Mouse (Mus musculus) kidney, postnatal 4 days (tissue): Measurements from ENCODE around the gene Ndufb4.
"Not testable (repeated sequence)": the region's sequence is repeated elsewhere in the genome, so short reads cannot be mapped to it uniquely, and the experiment has no call there.

ENCODE experiments used
- DNase-seq, 2 experiments: peaks; one replicate each; pipeline ENCODE4 v3.0.0; 2021; ENCODE audit warnings: mixed read lengths in 2 of 2

Gene Ndufb4

DNA sequence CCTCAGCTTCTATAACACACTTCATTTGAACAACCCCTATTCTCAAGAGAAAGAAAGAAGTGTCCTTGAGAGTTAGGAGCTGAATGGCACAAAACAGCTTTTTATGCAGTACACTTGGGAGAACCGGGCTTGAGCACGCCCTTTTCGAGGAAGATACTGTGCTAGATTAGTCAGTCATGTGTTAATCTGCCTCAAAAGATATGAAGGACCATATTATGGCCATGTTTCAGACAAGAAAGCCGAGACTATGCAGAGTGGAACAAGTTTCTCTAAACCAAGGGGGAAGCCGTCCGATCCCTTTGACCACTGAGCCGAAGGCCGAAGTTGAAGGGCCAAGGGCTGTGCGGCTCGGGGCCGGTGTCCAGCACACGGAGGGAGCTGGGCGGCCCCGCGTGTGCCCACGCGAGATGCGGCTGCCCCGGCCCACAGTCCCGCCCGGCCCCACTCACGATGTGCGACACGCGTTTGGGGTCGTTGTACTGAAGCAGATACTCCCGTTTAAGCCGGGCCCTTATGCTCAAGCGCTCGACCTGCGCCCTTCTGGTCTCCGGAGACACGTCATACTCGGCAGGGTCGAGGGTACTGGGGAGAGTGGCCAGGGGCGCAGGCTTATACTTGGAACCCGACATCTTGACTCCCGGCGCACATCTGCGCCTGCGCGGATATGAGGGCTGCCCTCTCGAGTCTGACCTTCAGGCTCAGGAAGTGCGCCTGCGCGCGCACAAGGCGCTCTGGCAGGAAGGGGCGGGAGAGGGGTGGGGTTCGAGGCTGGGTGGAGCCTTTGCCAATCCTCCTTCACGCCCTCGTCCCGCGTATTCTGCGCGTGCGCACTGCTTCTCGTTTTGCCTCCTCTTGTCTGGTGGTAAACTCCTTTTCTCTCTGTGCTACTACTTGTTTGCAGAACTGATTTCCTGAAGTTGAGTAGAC is at the start of gene Ndufb4:
Gene Ndufb4, minus strand, starts transcription at position 723 of the 927 bp plus-strand sequence.
- peak; percentile 97 to 98 for DNase-seq

DNA sequence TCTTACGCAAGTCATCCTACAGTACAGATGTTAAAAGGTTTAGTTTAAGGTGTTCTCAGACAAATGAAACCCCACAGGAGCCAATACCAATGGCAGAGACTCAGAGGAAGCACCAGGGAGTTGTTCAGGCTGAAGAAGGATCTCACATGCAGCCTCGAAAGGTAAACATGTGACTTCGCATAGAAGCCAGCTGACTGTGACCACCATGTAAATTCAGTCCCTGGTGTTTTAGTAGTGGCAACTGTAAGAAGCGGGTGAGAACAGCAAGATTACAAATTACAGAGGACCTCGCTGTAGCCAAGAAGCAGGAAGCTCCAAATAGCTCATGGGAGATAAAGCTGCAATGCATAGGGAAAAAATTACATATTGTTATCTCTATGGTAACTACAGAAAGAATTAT is 49.6 kb upstream of the Ndufb4 start:
- DNase-seq = no peak

DNA sequence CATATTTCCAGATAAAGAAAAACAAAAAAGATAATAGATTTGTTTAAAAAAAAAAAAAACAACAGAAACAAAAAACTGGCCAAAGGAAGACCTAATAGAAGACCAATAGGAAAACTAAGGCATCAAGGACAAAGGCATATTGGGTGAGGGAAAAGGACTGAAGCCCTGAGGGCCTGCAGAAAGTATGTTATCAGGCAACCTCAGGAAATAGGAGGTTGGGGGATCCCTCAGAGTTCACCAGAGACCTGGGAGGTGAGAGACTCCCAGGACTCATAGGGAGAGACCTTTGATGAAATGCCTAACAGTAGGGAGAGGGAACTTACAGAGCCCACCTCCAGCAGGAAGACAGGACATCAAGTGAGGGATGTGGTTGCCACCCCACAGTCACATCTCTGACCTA is 45.8 kb upstream of the Ndufb4 start:
- DNase-seq = not testable (repeated sequence)

DNA sequence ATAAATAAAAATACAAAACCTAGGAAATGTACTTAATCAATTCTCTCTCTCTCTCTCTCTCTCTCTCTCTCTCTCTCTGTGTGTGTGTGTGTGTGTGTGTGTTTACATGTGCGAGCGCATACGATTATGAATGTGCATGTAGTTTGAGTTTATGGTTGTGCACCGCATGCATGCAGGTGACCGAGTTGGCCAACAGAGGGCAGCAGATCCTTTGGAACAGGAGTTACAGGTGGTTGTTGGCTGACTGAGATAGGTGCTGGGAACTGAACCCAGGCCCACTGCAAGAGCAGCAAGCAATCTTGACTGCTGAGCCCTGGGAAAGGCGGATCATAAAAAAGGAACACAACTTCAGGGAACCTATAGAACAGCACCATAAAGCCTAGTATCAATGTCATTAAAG is 44.5 kb upstream of the Ndufb4 start:
- no peak for DNase-seq

DNA sequence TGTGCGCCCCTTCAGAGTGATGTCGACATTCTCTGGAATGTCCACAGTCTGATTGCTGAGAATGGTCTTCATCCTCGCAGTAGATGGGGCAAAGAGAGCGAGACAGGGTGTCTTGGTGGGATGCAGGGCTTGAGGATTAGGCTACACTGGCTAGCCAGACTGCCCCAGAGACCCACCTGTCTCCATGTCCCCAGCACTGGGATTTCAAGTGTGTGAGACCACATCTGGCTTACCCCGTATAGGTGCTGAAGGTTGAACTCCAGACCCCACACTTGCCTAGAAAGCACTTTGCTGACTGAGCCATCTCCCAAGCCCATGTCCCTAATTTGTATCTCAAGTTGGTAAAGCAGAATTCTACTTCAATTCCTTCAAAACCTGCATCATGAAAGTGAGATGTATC is 43.0 kb upstream of the Ndufb4 start:
- DNase-seq = no peak

DNA sequence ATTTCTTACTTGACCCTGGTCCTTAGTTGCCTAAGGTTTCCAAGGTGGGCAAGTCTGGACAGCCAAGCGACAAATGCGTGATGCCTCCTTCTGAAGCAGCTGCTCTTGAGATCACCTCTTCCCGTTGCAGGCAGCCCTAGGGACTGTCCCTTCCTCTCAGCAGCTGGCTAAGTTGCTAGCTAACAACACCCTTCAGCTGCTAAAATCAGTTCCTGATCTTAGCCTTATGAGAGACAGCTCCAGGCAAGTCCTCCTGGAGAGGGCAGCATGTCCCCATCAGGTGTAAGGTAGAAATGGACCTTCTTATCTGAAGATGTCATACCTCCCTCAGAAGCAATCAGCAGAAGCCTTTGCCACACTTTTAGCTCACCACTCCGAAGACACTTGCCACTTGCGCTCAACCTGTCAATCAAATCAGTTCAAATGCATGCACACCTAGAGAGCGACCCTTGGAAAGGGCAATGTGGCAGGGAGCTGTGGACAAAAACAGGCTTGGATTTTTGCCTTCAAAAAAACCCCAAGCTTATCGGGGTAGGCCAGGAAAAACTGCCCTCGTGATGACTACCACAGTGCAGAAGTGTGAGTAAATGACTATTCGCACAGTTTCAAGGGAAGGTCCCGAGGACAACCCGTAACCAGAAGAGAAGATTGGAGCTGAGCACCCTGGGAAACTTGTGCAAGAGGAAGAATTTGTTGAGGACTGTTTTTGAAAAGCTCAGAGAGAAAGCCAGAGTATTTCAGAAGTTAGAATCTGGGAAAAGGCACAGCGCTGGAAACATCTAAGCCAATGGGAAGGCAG is 36.9 kb upstream of the Ndufb4 start:
- peak; percentile 23 to 31 for DNase-seq

DNA sequence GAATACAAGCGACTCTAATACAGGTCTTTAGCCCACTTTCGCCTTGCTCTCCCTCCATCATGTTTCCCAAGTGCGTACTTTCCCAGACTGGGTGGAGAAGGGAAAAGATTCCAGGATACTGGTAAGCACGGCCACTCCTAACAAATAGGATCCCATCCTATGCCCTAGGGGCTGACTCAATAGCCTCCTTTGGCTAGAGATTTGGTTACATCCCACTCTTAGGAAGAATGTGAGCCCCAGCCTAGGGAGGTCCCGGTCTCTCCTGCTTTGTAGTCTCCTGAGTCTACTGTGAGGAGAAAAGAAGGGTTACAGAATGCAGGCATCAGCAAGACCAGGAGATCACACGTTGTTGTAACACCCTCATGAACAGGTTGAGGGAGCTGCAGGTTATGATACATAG is 36.2 kb upstream of the Ndufb4 start:
- DNase-seq = no peak

DNA sequence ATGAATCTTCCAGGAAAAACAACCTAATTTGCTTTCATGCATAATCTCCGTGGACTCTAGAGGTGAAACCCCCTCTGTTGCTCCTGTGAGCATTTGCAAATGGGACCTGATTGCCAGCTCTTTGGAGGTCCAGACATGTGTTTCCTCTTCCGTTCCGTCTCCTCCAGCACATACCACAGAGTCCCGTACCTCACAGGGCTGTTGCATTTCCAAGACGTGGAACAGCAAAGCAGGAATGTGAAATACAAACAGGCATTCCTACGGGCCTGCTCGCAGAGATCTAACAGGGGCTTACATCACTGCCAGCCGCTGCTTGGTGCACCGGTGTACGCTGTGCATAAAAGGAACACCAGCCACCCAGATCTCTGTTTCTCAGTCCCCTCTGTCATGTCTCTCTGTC is 35.7 kb upstream of the Ndufb4 start:
- no peak for DNase-seq

DNA sequence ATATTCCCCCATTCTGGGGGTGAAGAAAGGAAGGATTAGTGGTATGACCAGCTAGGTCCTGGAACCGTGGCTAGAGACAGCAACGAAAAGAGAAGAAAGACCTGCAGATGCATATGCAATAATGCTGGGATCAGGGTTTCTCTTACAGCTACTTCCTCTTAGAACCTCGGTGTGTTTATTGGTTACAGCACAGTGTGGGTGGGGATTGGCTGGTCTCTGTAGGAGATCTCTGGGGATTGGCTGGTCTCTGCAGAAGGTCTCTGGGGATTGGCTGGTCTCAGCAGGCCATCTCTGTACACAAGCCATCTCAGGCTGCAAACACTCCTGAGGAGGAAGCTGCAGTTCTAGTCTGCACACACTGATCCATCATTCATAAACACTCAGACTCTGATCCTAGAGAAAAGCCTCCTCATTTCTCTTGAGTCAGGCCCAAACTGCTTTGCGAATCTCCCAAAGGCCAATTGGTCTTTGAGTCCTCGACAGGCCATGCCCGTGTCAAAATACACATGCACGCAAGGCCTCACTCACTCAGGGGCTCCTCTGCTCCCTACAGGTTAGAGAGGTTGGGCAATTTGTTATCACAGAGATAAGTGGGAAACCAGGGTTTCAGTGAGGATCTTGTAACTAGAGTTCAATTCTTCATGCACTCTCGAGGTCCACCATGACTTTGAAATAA is 35.1 kb upstream of the Ndufb4 start:
- no peak for DNase-seq

DNA sequence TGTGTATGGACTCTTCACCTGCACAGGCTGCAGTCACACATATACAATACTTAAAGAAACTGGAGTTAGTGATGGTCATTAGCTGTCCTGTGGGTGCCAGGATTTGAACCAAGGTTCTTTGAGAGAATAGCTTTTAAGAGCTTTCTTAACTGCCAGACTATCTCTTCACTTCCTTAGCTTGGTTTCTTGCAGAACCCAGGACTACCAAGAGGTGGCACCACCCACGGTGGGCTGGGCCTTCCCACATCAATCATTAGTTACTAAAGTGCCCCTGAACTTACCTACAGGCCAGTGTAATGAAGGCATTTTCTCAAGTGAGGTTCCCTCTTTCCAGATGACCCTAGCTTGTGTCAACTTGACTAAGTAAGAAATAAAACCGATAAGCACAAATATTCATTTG is 33.9 kb upstream of the Ndufb4 start:
- peak; percentile 56 to 64 for DNase-seq

DNA sequence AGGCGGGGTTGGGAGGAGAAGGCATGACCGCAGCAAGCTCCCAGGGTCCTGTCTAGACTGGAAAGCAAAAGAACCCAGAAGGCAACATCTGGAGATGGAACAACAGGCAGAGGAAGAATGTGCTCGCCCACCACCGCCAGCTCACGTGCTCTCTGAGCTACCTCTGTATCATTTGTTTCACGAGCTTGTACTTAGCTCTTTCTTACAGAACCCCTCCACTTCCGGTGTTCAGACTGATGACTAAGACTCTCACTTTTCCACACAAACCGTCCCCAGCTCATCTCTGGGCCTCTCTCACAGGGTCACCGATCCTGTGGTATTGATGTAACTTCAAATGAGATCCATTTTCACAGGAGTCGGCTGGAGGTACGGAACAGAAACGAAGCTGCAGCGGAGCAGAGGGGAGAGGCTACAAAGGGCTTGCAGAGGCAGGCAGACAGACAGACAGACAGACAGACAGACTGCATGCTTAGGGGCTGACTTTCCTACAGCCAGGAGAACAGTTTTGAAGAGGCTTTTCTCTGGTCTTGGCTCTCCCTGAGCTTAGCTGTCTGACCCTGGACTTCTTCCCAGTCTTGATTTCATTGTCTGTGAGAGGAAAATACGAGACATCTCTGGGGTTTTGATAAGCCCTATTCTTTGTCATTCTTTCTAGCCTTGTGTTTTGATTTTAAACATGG is 33.2 kb upstream of the Ndufb4 start:
- DNase-seq = no peak

DNA sequence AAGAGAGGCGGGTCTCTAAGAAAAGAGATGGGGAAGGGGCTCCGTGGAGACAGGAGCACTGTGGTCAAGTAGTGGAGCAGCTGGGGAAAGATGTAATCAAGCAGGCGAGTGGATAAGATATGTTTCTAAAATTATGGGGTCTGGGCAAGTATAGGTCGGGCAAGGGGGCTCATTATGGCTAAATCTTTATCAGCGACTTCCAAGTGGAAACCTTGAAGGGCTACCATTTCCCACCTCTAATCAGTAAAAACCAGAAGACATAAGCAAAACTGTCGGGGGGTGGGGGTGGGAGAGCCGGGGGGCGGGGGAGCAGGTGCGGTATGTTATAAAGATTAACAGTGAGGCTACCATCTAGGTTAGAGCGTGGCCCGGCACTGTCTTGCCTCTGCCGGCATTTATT is 32.6 kb upstream of the Ndufb4 start:
- DNase-seq = no peak

DNA sequence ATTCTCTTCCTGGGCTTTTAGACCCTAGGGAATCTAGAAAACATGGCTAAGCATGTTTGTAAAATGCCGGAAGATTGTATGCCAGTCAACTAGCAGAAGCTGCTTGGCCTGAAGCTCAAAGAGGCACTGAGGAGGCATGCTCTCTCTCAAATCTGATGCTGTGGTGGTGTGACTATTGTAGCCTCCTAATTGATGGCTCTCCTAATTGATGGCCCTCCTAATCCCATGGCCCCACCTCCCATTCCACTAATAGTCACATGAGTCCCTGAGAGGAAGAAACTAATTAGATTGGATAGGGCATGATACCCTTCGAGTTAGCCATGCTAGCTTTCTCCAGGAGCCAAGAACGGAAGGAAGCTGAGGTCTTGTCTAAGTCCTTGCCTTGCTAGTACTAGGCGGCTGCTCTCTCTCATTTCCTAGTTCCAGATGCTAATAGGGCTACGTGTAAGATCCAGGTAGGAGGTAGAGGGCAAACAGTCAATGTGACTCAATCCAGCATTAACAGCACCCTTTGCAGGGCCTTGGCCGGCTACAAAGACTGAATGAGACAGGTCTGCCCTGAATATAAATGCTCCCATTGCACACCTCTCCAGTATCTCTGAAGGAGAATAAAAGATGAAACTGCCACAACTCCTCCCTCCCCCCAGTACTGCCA is 31.8 kb upstream of the Ndufb4 start:
- DNase-seq = no peak

DNA sequence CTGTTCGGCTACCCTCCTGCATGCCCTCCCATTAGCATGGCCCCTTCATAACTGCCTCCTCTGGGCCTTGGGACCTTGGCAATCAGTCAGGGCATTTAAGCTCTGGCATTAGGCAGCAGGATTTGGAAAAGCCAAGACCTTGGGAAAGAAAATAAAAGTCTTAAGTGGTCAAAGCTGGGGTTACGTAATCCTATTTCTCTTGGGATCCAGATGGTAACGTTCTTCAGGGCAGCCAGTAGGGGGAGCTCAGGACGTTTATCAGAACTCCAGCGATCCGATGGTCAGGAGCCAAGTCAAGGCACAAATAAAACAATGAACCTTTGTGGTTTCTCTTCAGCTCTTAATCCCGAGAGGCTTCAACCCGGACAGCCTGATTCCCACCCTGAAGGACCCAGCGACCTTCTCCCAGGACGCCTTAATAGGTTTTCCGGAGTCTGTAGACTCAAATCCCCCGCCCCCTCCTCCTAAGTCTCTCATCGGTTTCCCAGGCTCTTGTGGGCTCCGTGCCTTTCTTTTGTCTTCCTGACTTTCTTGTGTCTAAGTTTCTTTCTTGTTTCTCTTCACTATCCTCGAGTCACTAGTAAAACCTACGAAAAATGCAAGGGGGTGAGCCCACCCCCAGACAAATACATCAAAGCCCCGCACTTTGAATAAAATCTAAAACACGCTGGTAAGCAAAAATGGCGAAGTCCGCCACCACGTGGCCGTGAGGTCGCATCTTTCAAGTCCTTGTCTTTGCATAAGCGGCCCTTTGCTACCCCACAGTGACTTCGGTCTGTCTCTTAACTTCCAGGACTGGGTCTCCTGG is 30.6 kb upstream of the Ndufb4 start:
- peak; percentile 88 to 91 for DNase-seq

DNA sequence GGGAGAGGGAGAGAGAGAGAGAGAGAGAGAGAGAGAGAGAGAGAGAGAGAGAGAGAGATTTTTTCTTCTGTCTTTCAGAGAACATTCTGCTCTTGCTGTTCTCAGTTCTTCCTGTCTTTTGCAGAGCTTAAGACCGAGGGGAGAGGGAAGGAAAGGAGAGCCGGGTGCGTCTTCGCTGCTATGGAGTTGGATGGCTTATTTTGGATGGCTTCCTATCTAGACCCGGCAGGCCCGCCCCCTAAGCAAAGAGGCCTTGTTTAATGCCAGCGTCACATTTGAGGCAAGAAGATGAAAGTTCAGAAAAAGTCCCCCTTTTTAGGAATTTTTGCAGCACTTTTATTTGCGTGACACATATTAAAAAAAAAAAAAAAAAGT is 30.0 kb upstream of the Ndufb4 start:
- peak; percentile 46 to 61 for DNase-seq

DNA sequence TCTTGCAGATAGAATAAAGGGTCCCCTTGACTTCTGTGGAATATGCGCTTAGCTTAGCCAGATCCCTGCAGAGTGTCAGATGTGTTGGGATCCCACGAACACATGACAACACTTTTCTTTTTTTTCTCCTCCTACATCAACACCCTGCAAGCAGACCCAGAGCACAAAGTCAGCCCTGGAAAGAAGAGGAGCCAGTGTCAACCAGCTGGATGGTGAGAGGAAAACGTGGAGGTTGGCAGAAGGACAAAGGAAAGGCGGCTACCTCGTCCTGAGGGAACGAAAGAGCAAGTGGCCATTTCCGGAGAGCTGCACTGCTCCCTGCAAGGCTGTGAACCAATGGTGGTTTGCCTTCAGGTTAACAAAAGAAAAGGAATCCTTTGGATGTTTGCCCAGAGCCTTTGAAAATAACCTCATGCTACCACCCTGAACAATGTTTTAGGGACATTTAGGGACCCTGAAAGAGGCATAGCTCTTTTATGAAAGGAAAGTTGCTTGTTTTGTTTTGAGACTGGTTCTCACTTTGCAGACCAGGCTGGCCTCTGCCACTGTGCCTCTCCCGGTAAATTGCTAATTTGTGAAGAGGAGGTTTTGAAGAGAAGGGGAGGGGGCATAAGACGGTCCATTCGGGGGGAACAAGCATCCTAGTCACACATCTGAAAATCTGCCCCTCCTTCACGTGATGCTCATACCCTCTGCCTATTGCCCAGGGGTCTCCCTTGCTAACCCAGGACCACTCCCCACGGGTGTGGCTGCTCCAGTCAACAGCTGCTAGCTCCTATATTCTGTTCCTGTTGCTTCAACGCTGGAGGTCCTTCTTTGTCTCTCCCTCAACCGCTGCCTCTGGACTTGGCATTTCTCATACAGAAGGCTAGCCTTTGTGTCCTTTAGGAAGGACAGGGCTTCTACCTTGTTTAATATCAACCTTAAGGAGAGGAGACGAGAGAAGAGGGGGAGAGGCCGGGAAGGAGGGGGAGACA is 29.2 kb upstream of the Ndufb4 start:
- peak in 1 of 2 experiments; percentile 28 for DNase-seq

DNA sequence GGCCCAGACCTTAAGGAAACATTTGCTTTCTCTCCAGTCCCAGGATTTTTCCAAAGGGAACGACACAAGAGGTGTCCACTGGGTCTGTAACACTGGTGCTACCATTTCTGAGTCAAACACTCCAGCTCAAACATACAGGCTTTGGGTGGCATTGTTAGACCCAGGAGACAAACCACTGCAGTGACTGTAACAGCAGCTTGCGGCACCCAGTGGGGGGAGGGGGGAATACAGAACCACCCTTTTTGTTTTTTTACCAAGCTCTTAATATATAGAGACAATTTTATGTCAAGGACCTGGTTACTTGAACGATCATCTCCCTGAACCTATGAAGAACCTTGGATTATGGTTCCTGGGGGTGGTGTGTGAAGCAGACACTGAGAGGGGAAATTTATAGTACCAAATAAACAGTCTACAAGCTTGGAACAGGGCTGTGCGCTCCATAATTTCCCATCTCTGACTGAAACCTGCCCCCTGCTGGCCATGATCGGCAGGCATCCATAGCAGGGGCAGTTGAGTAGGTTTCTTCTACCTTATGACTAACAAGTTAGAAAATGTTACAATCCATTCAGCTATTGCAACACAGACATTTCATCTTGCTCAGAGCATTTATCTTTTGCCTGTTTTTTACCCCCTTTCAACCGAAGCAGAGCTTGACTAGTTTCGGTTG is 28.2 kb upstream of the Ndufb4 start:
- peak; percentile 93 for DNase-seq

DNA sequence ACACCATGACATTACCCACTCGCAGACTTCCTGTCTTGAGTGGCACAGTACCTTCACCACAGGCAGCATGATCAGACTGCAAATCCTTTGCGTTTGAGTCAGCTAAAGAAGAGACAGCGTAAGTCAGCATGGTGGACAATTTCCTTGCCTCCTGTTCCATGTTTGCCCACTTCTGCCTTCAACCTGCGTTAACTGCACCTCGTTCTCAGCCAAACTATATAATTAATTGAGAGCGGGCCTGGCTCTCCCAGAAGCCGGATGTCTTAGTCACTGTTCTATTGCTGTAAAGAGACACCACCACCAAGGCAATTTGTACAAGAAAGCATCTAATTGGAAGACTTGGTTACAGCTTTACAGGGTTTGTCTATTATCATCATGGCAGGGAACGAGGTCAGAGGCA is 26.6 kb upstream of the Ndufb4 start:
- DNase-seq = no peak

DNA sequence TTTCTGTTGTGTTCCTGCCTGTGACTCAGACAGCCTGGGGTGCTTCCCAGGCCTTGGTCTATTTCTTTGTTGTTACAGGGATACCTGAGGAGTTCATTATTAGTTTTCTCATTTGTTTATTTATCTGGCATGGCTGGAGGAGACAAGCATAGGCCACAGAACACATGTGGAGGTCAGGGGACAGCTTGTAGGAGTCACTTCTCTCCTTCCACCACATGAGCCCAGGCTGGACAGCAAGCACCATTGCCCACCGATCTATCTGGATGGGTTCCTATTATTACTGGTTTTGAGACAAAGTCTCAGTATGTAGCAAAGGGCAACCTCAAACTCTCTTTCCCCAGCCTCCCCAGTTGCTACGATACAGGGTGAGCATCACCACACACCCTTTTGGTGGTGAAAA is 26.0 kb upstream of the Ndufb4 start:
- no peak for DNase-seq

DNA sequence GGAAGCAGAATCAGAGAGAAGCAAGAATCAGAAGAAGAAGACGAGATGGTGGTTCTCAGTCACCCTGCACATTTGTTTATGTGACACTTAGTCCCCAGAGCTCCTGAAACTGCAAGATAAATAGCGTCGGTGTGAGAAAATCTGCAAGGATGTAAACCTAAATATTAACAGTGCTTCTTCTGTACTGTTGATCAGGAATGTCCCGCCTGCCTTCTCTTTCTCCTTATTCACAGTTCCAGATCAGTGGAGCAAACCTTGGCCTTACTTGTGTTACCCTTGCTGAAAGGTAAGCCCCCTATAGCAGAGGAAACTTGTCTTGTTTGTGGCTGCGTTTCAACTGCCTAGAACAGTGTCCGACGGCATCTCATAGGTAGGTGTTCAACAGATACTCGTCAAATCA is 23.3 kb upstream of the Ndufb4 start:
- DNase-seq = no peak
